Mouse (Mus musculus) limb, embryonic 14.5 days (tissue): ENCODE data around the gene Fbxo6. TPM values are rescaled to one million over a fixed set of nuclear protein-coding genes. Genes with fewer than 3 reads are reported as not detected.

ENCODE experiments used
- ATAC-seq: fragments of 200-750 bp; cut with Nextera tagmentation; 2 replicates; pipeline ENCODE4 v1.8.0; 2017; ENCODE audit warnings: low read depth, moderate number of reproducible peaks, moderate TSS enrichment; ENCODE audit not compliant: low FRiP score
- DNase-seq: peaks from one replicate; pipeline ENCODE4 v3.0.0-alpha.2; 2015; ENCODE audit warnings: low spot score
- H3K27ac ChIP-seq: fragments of 300-500 bp; sonication (generic); replicated peaks from 2 replicates; pipeline ENCODE4 v1.5.1; 2014; ENCODE audit warnings: low read depth, mild to moderate bottlenecking, low read length, moderate library complexity, mixed read lengths
- H3K27me3 ChIP-seq: fragments of 300-500 bp; sonication (generic); 2 replicates; pipeline ENCODE4 v1.6.1; 2014; ENCODE audit warnings: low read length, mixed read lengths; ENCODE audit not compliant: control insufficient read depth, insufficient read depth
- H3K36me3 ChIP-seq: fragments of 300-500 bp; sonication (generic); 2 replicates; pipeline ENCODE4 v1.6.1; 2014; ENCODE audit warnings: mild to moderate bottlenecking, low read length, moderate library complexity, mixed read lengths; ENCODE audit not compliant: control insufficient read depth, insufficient read depth
- H3K4me1 ChIP-seq: fragments of 300-500 bp; sonication (generic); 2 replicates; pipeline ENCODE4 v1.6.1; 2014; ENCODE audit warnings: antibody characterized with exemption, low read length, mixed read lengths; ENCODE audit not compliant: control insufficient read depth, insufficient read depth
- H3K4me2 ChIP-seq: fragments of 300-500 bp; sonication (generic); replicated peaks from 2 replicates; pipeline ENCODE4 v1.6.1; 2014; ENCODE audit warnings: low read depth, mild to moderate bottlenecking, low read length, moderate library complexity; ENCODE audit not compliant: severe bottlenecking
- H3K4me3 ChIP-seq: fragments of 300-500 bp; sonication (generic); replicated peaks from 2 replicates; pipeline ENCODE4 v1.5.1; 2014; ENCODE audit warnings: low read length
- H3K9ac ChIP-seq: fragments of 300-500 bp; sonication (generic); 2 replicates; pipeline ENCODE4 v1.6.1; 2014; ENCODE audit warnings: mild to moderate bottlenecking, low read depth, low read length, moderate library complexity; ENCODE audit not compliant: severe bottlenecking
- H3K9me3 ChIP-seq: fragments of 300-500 bp; sonication (generic); 2 replicates; pipeline ENCODE4 v1.6.1; 2016; ENCODE audit warnings: low read length; ENCODE audit not compliant: control insufficient read depth
- POLR2A ChIP-seq: fragments of 200-500 bp; IDR thresholded peaks from 2 replicates; pipeline ENCODE4 v1.8.0; 2012; ENCODE audit warnings: inconsistent platforms, mild to moderate bottlenecking, moderate library complexity, borderline replicate concordance; ENCODE audit not compliant: insufficient read depth, insufficient read length; ENCODE audit errors: extremely low read depth
- WGBS: fragments of 180-500 bp; shearing (Covaris S2); extraction: QIAGEN DNeasy Blood & Tissue Kit; methylation state at CpG from one replicate; pipeline ENCODE4 v1.1.7; 2014; 5-methylcytosine and 5-hydroxymethylcytosine counted together
- polyA plus RNA-seq, 2 experiments: library from polyadenylated mRNA; depleted of rRNA in 1 of 2; stranded (reverse) in 1 of 2; unstranded in 1 of 2; fragments of >200 nt; fragmentation: Nextera tagmentation in 1 of 2; extraction: Ambion mirVana in 1 of 2; gene quantifications; 2 replicates each; pipeline versions ENCODE4 v1.2.1 to v1.2.3; 2012 to 2014

The Fbxo6 gene
- polyA plus RNA-seq, 2 experiments = 12.4 to 16.4 TPM

GRCm38 (mm10) chr4:148168287-148168686 is 16.3 kb upstream of the Fbxo6 start:
- H3K9ac ChIP-seq = no peak overlapping the region
- no peak for ATAC-seq
- no peak overlapping the region for H3K4me2 ChIP-seq
- H3K27ac ChIP-seq = no peak overlapping the region
- DNase-seq = no peak
- H3K27me3 ChIP-seq = peaks cover 72% of the 10 kb centered on the region
- TF ChIP-seq POLR2A = no peak
- 0 out of 2 replicates have a peak, but pooled peaks cover 10% of the 10 kb centered on the region for H3K4me1 ChIP-seq
- no peaks in the 10 kb centered on the region for H3K36me3 ChIP-seq
- H3K9me3 ChIP-seq = no peaks in the 10 kb centered on the region
- H3K4me3 ChIP-seq = no peak overlapping the region
- 27% methylated on average over 7 of the region's 7 CpGs for WGBS

- peaks cover 70% of the 10 kb centered on the region for H3K27me3 ChIP-seq
- 6% methylated on average over 4 of the region's 4 CpGs for whole genome bisulfite sequencing
- no peaks in the 10 kb centered on the region for H3K9me3 ChIP-seq
- ATAC-seq = no peak
- H3K27ac ChIP-seq = no peak overlapping the region
- TF ChIP-seq POLR2A = no peak
- 0 out of 2 replicates have a peak, but pooled peaks cover 10% of the 10 kb centered on the region for H3K4me1 ChIP-seq
- peak overlapping the region; percentile 31 for H3K4me2 ChIP-seq
- no peak overlapping the region for H3K9ac ChIP-seq
- peak; percentile 59 for DNase-seq
- H3K4me3 ChIP-seq = no peak overlapping the region; the same call in 1 of the 2 replicates
- H3K36me3 ChIP-seq = no peaks in the 10 kb centered on the region
These were observed 15.0 kb upstream of the Fbxo6 start for GRCm38 (mm10) chr4:148166986-148167385.

DNA sequence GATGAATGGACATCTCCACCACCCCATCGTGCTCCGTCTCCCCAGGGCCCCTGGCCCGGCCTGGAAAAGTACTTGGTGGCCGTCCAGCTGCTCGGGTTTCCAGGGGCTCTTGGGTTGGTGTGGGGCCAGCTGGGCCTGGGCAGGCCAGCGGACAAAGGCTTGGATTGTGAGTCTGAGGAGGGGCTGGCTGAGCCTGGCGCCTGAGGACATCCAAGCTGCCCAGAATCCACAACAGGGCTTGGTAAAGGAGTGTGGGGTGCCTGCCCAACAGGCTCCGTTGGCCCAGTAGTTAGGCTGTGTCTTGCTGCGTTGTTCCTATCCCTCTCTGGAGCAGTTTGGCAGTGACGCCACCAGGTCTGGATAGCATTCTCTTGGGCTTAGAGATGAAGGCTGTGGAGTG is 14.5 kb upstream of the Fbxo6 start:
- Histone ChIP-seq H3K36me3 (no peaks in the 10 kb centered on the region), H3K27me3 (peaks cover 70% of the 10 kb centered on the region), H3K4me1 (0 out of 2 replicates have a peak, but pooled peaks cover 10% of the 10 kb centered on the region), H3K9ac (no peak overlapping the region), H3K9me3 (no peaks in the 10 kb centered on the region), H3K4me2 (peak overlapping the region; percentile 31), H3K27ac (no peak overlapping the region), H3K4me3 (no peak overlapping the region; the same call in 1 of the 2 replicates)
- no peak for TF ChIP-seq POLR2A
- 11% methylated on average over 10 of the region's 10 CpGs for WGBS
- DNase-seq (no peak), ATAC-seq (no peak; the same call in 1 of the 2 replicates)

GRCm38 (mm10) chr4:148165551-148165950 is 13.6 kb upstream of the Fbxo6 start:
- H3K9ac ChIP-seq = no peak overlapping the region
- TF ChIP-seq POLR2A = no peak
- no peak overlapping the region for H3K27ac ChIP-seq
- DNase-seq (no peak), ATAC-seq (no peak)
- WGBS = 6% methylated on average over 14 of the region's 17 CpGs
- H3K36me3 ChIP-seq = no peaks in the 10 kb centered on the region
- no peaks in the 10 kb centered on the region for H3K9me3 ChIP-seq
- peaks cover 75% of the 10 kb centered on the region for H3K27me3 ChIP-seq
- 0 out of 2 replicates have a peak, but pooled peaks cover 10% of the 10 kb centered on the region for H3K4me1 ChIP-seq
- H3K4me2 ChIP-seq = no peak overlapping the region
- H3K4me3 ChIP-seq = no peak overlapping the region

DNA sequence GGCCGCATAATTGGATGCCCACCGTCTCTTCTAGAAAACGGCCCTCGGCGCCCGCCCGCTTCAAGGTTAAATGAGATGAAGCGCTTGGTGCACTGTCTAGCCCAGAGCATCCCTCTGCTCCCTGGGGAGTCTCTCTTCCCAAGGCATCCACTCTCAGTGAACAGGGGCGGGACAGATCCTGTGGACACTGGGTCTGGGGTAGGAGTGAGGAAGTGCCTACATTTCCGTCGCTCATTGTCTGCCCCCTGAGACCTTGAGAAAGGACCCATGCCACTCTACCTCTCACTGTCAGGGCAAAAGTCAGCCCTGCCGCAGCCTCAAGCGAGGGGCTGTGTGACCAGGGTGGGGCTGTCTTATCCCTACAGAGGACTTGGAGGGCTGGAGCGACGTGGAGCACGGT is 12.5 kb upstream of the Fbxo6 start:
- peaks cover 64% of the 10 kb centered on the region for H3K27me3 ChIP-seq
- no peaks in the 10 kb centered on the region for H3K36me3 ChIP-seq
- WGBS = 2% methylated on average over 16 of the region's 16 CpGs
- H3K9ac ChIP-seq = no peak overlapping the region
- no peak for DNase-seq
- no peaks in the 10 kb centered on the region for H3K9me3 ChIP-seq
- peak overlapping the region; percentile 33 for H3K4me3 ChIP-seq
- ATAC-seq = no peak
- H3K4me2 ChIP-seq = peak overlapping the region; percentile 56; the same call in 1 of the 2 replicates
- 0 out of 2 replicates have a peak, but pooled peaks cover 11% of the 10 kb centered on the region for H3K4me1 ChIP-seq
- H3K27ac ChIP-seq = no peak overlapping the region
- no peak for TF ChIP-seq POLR2A
